Mouse (Mus musculus) embryonic fibroblast, embryonic 13.5 days (primary cell): ENCODE results near the gene Auts2.

Experiments used
- CTCF ChIP-seq: IDR thresholded peaks from 2 replicates; pipeline ENCODE4 v1.5.1; 2011; ENCODE audit warnings: mild to moderate bottlenecking, control low read depth, low read length, moderate library complexity, borderline replicate concordance; ENCODE audit not compliant: insufficient read depth
- POLR2A ChIP-seq: IDR thresholded peaks from 2 replicates; pipeline ENCODE4 v1.6.1; 2011; ENCODE audit warnings: low read depth, mild to moderate bottlenecking, control low read depth, low read length, moderate library complexity

DNA sequence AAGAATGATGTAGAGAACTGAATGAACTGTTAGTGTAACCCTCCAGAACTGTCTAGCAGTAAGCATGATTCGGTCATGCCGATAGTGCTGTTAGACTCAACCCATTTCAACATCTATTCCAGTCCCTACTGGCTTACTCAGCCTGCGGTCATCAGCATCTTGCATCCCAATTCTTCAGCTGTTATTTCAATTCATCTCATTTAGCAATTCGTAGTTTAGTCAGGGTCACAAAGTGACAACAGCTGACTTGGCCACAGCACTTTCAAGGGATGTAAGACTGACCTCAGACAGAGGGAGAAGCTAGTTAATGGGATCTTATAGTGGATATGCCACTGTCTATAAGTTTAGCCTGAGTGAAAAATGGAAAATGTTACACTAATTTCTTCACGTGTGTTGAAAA lies 936.4 kb downstream of the Auts2 start:
- TF ChIP-seq CTCF (no peak), POLR2A (no peak)
